Mouse (Mus musculus) CD4-positive, CD25-positive, alpha-beta regulatory T cell, adult 9 weeks (primary cell): ENCODE data around the gene Insyn1. TPM values are rescaled to one million over a fixed set of nuclear protein-coding genes. Genes with fewer than 3 reads are reported as not detected.

Experiments used
- polyA plus RNA-seq: library from polyadenylated mRNA; unstranded; fragments of 100-300 nt; shearing (Covaris generic); gene quantifications from one replicate; pipeline ENCODE4 v1.2.1, GENCODE M21; 2017

Gene Insyn1
- polyA plus RNA-seq = not detected

GRCm38 (mm10) chr9:58487851-58488801 is at the start of gene Insyn1:
Gene Insyn1, plus strand, starts transcription at chr9:58488603.

Other genes with a start within 250 kb of the Insyn1 start
- 86.6 TPM for gene Pml, start 238.8 kb upstream of the Insyn1 start, polyA plus RNA-seq
- gene Stoml1, start 235.4 kb upstream of the Insyn1 start, polyA plus RNA-seq = 37.8 TPM
- gene Loxl1, start 175.4 kb upstream of the Insyn1 start, polyA plus RNA-seq = not detected
- not detected for gene Tbc1d21, start 118.1 kb upstream of the Insyn1 start, polyA plus RNA-seq
- not detected for gene Cd276, start 66.8 kb downstream of the Insyn1 start, polyA plus RNA-seq
- gene Nptn, start 93.6 kb downstream of the Insyn1 start, polyA plus RNA-seq = 77.5 TPM